Comparison of ENCODE assay signal across 28 mouse cellular contexts in genomic region chr4:149971393-149971792, GRCm38 (mm10). TPM values are rescaled to one million over a fixed set of nuclear protein-coding genes. Genes with fewer than 3 reads are reported as not detected.
"Had no signal": no experiment of that assay in that cellular context is flagged by ENCODE, and none has a peak within 500 bp of the region (broad histone marks: within the 10 kb centered on the region; RNA-seq: fewer than 3 reads in every experiment).

No protein-coding gene starts in this region.

- H3K9me3 ChIP-seq: embryonic facial prominence, embryonic 10.5 days; embryonic facial prominence, embryonic 12.5 days; embryonic facial prominence, embryonic 13.5 days; embryonic facial prominence, embryonic 15.5 days; forebrain, embryonic 10.5 days; forebrain, embryonic 12.5 days; forebrain, embryonic 13.5 days; forebrain, embryonic 15.5 days; heart, embryonic 10.5 days had no signal

- H3K9ac ChIP-seq: embryonic facial prominence, embryonic 12.5 days; embryonic facial prominence, embryonic 13.5 days; embryonic facial prominence, embryonic 15.5 days; forebrain, embryonic 12.5 days; forebrain, embryonic 13.5 days; forebrain, embryonic 15.5 days; forebrain, postnatal 0 days had no signal

- H3K4me3 ChIP-seq: embryonic facial prominence, embryonic 10.5 days; embryonic facial prominence, embryonic 12.5 days; embryonic facial prominence, embryonic 13.5 days; embryonic facial prominence, embryonic 15.5 days; erythroblast, embryonic 14.5 days; forebrain, embryonic 10.5 days; forebrain, embryonic 12.5 days; forebrain, embryonic 13.5 days; forebrain, embryonic 15.5 days; gastrocnemius, adult 2 months; heart, adult 2 months; heart, embryonic 10.5 days had no signal

- H3K27me3 ChIP-seq: embryonic facial prominence, embryonic 12.5 days; embryonic facial prominence, embryonic 13.5 days; embryonic facial prominence, embryonic 15.5 days; forebrain, embryonic 13.5 days; forebrain, embryonic 15.5 days had no signal

- DNase-seq: cerebellum, postnatal 10 days; cerebellum, postnatal 14 days; cerebellum, postnatal 25 days; cerebellum, postnatal 36 days; embryo, embryonic 11 days; forebrain, postnatal 0 days; gastrocnemius, adult 2 months; gastrocnemius, postnatal 10 days; gastrocnemius, postnatal 14 days; gastrocnemius, postnatal 25 days; gastrocnemius, postnatal 36 days; heart, adult 11 months; heart, adult 18-20 months; heart, adult 2 months had no signal

- H3K36me3 ChIP-seq: embryonic facial prominence, embryonic 10.5 days; embryonic facial prominence, embryonic 12.5 days; embryonic facial prominence, embryonic 13.5 days; embryonic facial prominence, embryonic 15.5 days; forebrain, embryonic 10.5 days; forebrain, embryonic 12.5 days; forebrain, embryonic 15.5 days; heart, embryonic 10.5 days had no signal

- ATAC-seq: forebrain, embryonic 13.5 days; forebrain, embryonic 14.5 days; forebrain, embryonic 15.5 days; forebrain, embryonic 16.5 days; forebrain, postnatal 0 days had no signal

- H3K4me1 ChIP-seq: forebrain, embryonic 13.5 days had no signal

- H3K4me2 ChIP-seq: embryonic facial prominence, embryonic 12.5 days; embryonic facial prominence, embryonic 13.5 days; embryonic facial prominence, embryonic 15.5 days; forebrain, embryonic 12.5 days; forebrain, embryonic 13.5 days; forebrain, embryonic 15.5 days had no signal

- H3K27ac ChIP-seq: embryonic facial prominence, embryonic 10.5 days; embryonic facial prominence, embryonic 12.5 days; embryonic facial prominence, embryonic 13.5 days; embryonic facial prominence, embryonic 15.5 days; forebrain, embryonic 10.5 days; forebrain, embryonic 12.5 days; forebrain, embryonic 13.5 days; forebrain, embryonic 15.5 days; gastrocnemius, adult 2 months; heart, adult 2 months; heart, embryonic 10.5 days had no signal

RNA-seq across cellular contexts. Expression of gene Spsb1, which starts 16.6 kb away (rescaled TPM):
- total RNA-seq: common myeloid progenitor, adult 5-6 weeks; granulocyte monocyte progenitor cell, adult 5-6 weeks had no signal
- polyA plus RNA-seq: erythroblast, embryonic 14.5 days had no signal
